Mouse (Mus musculus) liver, adult 2 months (tissue): ENCODE measurements at regions not wholly inside any gene's neighbourhood (a gene's known extent, or its start where the extent isn't known, plus 50 kb on each side); places are given as distances from the start of the nearest gene placed in this dataset.

Experiments used
- CTCF ChIP-seq: fragments of 200-500 bp; IDR thresholded peaks from 2 replicates; pipeline ENCODE4 v1.5.1; 2011; ENCODE audit warnings: low read depth, low read length, control low read depth
- POLR2A ChIP-seq: fragments of 200-500 bp; IDR thresholded peaks from 2 replicates; pipeline ENCODE4 v1.6.1; 2011; ENCODE audit warnings: low read length, control low read depth; ENCODE audit not compliant: insufficient read depth; ENCODE audit errors: extremely low read depth

GRCm38 (mm10) chr13:37704475-37704874 lies 73.7 kb upstream of the Rreb1 start:
- no peak for TF ChIP-seq CTCF
- TF ChIP-seq POLR2A: no peak
